Mouse (Mus musculus) heart, adult 18-20 months (tissue): ENCODE results near the gene Dcps. TPM values are rescaled to one million over a fixed set of nuclear protein-coding genes. Genes with fewer than 3 reads are reported as not detected.
"Not testable (repeated sequence)": the region's sequence is repeated elsewhere in the genome, so short reads cannot be mapped to it uniquely, and the experiment has no call there.

Source experiments
- DNase-seq, 2 experiments: peaks; one replicate each; pipeline ENCODE4 v3.0.0; 2021 to 2022; ENCODE audit warnings: mixed read lengths in 1 of 2
- total RNA-seq, 2 experiments: library from RNA; stranded (reverse); gene quantifications; 2 replicates each; pipeline ENCODE4 v1.2.3; 2021

Dcps gene
- total RNA-seq, 2 experiments from 2014 or later, result 12.8 to 16.8 TPM

DNA sequence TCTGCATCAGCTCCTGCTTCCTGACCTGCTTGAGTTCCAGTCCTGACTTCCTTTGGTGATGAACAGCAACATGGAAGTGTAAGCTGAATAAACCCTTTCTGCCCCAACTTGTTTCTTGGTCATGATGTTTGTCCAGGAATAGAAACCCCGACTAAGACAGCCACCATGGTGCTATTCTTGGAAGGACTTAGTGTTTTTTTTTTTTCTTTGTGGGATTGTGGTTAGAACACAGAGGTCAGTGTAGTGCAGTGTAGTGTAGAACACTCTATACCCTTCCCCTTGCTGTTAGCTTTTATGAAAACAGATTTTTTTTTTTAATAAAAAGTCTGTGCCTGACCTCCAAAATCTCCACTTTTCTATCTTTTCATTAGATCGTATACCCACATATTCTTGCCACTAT lies 7.0 kb upstream of the Dcps start:
- DNase-seq, result no peak

DNA sequence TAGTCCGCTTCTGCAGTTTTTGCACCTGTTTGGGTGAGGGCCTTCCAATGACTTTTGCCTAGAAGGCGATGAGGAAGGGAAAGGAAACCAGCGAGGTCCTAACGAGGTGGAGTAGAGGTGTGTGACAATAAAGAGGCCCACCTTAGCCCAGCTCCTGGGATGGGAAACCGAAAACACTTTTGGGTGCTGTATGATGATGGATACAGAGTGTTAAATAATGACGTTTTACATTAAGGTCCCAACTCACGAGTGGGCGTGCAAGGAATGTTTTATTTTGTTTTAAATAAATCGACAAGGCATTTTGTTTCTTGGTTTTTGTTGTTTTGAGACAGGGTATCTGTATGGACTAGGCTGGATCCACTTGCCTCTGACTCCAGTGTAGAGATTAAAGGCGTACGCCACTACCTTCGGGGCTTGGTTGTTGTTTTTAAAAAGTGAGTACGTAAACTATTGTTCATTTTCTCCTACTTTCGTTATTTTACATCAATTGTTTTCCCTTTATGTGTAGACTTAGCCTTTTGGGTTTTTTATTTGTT lies 331 bp upstream of the Dcps start:
- no peak for DNase-seq

DNA sequence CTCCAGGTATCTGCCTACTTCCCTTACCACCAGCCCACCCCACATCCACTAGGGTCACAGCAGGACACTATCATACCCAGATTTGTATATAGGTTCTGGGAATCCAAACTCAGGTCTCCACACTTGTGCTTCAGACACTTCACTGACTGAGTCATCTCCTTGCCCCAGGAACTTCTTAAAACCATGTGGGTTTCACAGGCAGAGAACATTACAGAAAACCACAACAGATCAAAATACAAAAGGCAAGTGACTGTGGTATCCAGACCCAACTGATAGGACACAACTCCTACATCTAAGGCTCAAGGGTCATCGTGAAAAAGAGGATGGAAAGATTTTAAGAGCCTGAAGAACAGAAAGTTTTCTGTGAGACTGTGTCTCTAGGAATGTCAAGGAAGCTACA lies 2.5 kb downstream of the Dcps start:
- DNase-seq, result no peak

DNA sequence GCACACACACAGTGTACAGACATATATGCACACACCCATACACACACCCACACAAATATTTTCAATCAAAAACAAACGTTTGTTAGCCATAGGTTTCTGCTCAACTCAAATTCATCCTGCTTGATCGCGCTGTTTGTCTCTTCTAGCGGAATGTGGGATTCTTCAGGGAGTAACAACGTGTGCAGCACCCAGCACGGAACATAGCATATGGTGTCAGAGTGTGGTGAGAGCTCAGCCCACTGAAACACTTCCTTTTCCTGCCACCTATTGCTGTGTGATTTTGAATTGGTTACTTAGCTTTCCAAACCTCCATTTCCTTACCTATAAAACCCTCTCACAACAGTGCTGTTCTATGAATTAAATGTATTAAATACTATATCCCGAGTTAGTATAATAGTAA lies 5.8 kb downstream of the Dcps start:
- no peak for DNase-seq

DNA sequence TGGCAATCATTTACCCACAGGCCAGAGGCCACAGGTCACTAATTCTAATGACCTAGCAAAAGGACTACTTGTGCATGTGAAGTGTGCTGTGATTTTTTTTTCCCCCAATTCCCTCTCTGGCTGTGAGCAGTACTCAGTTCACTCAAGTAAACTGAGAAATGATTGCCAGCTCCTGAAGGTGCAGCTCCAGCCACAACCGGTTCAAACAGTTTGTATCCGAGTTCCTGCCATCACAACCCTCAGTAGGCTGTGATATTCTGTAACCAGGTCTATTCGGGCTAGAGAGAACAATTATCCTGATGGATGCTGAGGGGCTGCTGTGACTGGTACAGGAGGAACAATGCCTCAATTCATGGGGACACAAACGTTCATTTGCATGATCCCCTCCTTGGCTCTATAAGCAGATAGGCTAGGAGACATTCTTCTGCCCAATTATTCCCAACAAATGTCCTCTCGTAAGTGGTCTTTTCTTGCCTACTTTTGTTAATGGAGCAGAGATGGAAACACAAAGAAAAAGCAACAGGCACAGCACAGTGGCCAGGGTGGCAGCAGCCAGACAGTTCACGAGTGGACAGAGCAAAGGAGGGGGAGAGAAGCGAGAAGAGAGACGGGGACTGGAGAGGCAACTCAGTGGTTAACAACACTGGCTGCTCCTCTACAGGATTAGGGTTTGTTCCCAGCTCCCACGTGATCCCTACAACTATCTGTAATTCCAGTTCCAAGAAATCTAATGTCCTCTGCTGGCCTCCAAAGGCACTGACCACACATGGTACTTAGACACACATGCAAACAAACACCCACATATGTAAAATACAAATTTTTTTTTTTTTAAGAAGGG lies 8.8 kb downstream of the Dcps start:
- DNase-seq, result no peak

DNA sequence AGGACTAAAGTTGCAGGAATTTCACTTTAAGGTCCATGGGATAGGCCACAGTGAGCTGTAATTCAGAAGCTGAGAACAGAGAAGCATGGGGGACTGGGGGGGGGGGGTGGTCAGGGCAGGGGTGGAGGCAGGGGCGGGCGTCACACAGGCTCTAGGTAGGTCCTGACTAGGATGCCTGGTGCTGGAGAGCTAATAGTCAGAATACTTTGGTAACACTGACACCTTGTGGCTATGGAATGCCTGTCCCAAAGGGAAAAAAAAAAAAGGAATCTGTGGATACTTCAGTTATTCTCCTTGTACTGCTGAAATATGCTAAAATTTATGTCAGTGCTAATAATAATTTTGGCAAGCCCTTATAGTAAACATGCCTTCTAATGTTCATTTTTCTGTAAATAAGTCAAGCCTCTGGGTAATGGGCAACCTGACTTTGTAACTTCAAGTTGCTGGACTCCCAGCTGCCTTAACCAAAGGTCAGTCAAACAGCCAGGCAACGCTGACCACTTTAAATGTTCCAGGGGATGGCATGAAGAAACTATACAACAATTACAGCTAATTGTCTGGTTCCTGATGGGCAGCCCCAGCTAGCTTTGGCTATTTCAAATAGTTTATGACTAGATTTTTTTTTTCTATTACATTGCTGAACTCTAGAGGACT lies 9.6 kb downstream of the Dcps start:
- DNase-seq, result peak; percentile 49 to 60

DNA sequence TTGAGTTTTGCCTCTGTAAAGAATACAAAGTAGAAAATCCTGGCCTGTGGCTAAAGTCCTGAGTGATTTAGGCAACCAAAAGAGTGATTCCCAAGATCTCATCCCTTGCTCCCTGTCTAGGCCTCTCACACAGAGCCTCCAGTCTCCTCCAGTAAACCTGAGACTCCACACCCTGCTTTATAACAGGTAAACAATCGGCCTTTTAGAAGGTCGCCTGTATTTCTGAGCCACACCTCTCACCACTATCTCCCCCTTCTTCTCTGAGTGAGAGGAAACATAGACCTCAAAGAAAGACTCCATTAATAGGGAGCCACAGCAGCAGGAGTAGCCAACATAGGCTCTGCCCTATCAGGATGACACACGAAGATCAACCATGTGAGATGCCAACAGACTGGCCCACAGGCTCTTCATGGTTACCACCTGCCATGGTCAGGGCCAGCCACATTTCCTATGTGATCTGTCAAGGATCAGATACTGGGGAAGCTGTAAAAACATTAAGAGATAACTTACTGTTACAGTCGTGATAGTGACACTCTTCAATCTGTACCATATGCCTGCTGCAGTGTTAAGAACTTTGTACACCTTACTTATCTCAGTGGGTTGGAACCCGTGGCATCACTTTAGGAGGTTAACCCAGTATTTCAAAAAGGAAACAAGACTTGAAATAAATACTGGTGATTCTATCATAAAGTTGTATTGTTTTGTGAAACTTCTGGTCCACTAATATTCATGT lies 11.6 kb downstream of the Dcps start:
- no peak for DNase-seq

DNA sequence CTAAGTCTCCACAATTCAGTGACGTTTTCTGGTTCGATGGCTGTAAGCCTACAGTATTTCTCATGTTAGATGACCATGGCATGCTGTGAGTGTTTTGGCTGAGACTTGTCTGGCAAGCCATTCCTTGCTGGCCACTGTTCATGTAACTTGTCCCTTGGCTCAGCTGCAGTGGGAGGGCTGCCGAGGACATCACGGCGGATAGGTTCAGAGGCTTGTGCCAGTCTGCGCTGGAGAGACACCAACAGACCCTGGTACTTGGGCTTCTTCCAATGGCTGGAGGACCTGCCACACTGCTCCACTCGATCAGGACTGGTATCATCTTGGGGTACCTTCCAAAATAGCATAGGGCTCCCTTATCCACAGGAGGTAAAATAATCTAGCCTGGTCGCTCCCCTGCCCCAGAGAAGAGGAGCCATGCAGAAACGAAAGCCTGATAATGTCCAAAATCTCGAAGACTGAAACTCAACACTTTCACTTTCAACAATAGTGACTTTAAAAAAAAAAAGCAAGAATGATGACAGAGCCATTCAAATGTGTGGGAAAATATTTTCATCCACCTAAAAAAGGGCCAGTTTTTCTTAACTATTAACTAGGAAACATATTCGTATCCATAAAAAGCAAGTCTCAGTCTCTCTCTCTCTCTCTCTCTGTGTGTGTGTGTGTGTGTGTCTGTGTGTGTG lies 12.7 kb downstream of the Dcps start:
- peak; percentile 86 to 89 for DNase-seq

DNA sequence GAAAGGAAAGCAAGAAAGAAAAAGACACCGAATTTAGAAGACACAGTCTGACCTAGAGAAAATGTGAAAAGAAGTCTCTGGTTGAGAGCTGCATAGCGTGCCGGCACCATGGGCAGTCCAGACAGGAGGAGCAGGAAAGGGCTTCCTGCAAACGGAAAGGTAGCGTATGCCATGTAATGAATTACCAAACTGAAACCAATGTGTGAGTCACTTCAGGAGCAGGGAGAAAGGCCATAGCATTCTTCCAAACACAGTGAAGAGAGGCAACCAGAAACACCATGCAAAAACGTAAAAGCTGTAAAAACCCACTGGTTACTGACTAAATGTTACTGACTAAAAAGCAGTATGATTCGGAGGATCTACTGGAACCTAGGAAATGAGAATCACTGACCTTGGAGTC lies 14.1 kb downstream of the Dcps start:
- no peak for DNase-seq

DNA sequence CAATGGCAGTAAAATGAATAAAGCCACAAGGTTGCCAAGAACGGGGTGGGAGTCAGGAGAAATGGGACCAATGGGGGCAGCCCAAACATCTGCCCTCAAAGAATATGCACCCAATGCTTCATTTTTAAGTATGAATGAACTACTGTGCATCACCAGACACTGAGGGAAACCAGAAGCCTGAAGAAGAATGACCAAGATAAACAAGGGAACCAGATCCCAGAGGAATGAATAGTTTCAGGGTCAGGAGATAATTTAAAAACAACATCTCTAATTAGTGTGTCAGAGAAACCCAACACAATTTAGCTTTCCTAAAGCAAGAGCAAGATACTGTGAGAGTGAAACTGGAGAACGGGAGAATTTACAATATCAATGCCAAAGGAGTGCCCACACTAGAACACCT lies 15.2 kb downstream of the Dcps start:
- DNase-seq, result no peak

DNA sequence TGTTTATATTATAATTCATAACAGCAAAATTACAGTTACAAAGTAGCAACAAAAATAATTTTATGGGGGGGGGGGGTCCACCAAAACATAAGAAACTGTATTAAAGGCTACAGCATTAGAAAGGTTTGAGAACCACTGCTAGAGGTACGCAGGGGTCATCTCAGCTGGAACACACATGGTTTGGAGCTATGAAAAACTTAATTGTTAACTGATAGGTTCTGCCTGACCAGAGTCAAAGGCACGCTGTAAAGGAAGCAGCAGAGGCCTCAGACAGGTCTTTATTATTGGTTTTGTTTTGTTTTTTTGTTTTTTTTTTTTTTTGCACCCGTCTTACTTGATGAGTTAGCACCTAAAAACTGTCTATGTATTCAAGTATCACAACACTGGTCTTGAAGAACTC lies 17.4 kb downstream of the Dcps start:
- DNase-seq, result no peak

DNA sequence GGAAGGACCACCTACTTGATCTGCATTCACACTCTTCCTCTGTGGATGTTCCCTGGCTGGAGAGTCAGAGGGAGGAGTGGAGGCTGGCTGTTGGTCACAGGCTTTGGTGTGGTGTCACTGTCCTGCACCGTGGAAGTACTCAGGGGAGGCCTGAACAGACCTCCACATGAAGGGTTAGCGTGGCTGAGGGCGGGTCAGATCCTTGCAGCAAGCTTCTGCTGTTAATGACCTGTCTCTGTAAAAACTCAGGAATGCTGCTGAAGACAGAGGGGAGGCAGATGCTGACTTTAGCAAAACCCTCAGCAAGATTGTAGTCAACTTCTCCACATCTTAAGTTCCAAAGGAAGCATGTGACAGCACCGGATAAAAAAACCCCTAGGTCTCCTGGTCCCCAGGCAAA lies 19.0 kb downstream of the Dcps start:
- no peak for DNase-seq

DNA sequence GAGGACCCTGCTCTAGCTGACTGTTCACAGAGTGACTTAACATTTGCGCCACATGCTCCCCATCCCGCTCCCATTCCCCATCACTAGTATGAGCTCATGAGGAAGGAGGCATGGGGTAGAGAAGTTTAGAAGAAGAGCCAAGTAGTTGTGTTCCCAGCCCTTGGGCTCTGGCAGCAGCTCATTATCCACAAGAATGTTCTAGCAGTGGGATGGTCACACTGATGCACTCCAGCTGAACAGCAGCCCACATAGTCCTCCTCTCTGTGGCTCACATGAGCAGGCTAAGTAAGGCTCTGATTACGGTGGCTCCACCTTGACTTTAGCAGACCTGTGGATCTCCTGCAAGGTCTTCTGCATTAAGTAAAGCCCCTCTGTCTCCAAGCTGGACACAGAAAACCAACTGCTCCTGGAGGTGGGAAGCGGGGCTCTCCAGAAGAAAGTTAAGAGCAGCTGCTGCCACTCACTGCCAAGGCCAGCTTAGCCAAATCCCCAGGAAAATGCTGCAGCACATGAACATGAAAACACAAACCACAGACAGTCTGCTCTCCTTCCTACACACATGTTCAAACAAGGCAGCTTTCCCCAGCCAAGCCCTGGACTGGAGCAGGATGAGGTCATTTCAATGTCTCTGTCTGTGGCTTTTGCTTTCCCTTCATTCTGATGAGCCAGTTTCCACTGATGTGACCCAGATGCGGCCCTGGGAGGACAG lies 19.7 kb downstream of the Dcps start:
- DNase-seq, result peak; percentile 64 to 77

DNA sequence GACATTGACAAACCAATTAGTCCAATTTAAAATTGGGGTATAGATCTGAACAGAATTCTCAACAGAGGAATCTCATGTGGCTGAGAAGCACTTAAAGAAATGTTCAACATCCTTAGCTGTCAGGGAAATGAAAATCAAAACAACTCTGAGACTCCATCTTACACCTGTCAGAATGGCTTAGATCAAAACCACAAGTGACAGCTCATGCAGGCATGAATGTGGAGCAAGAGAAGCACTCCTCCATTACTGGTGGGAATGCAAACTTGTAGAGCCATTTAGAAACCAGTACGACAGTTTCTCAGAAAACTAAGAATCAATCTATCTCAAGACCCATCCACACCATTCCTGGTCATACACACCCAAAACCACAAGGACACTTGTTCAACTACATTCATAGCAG lies 22.9 kb downstream of the Dcps start:
- DNase-seq, result no peak

DNA sequence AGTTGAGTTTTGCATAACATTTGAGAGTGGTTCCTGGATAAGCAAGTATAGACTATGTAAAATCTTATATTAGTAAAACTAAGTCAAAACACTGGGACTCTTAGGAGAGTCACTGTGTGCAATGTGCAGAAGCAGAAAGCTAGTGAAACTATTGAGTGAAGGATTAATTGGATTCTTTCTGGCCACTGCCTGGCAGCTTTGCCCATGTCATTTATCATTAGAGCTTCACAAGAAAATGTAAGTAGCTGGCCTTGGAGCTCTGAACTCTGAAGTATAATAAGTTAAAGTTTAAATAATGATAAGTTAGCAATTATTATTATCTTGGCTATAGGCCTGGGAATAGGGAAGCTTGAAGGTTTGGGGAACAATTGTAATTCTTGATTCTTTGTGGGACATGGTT lies 27.0 kb downstream of the Dcps start:
- DNase-seq, result not testable (repeated sequence)

DNA sequence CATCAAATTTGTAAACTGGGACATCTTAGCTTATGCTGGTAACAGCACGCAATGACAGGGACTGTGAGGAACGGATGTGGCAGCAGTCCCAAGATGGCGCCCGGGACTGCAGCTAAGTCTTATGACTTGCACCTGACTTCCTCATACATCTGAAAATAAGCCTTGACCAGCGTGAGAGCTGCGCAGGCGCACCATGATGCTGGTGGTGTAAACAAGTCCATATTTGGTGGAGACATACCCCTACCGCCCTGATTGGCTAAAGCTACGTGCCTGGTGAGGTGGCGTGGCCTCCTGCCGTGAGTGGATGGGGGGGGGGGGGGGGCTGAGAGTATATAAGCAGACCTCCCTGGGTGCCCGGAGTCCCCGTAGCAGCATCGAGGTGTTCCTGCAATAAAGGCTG lies 28.6 kb downstream of the Dcps start:
- not testable (repeated sequence) for DNase-seq

DNA sequence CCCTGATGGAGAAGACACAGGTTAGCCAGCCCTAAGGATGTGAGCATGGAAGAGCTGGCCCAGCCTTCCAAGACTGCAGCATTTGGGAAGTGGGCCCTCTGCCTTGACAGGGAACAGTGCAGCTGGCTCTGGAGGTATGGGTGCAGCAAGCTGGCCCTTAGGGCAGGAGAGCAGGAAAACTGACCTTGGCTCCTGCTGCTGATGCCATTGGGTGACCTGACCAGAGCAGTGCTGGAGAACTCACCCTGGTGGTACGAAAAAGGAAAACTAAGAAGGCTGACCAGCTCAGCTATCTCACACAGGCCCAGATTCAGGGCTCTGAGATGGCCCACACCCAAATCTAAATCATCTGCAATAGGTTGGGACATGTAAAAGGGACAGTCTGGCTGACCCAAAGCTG lies 30.0 kb downstream of the Dcps start:
- no peak for DNase-seq

DNA sequence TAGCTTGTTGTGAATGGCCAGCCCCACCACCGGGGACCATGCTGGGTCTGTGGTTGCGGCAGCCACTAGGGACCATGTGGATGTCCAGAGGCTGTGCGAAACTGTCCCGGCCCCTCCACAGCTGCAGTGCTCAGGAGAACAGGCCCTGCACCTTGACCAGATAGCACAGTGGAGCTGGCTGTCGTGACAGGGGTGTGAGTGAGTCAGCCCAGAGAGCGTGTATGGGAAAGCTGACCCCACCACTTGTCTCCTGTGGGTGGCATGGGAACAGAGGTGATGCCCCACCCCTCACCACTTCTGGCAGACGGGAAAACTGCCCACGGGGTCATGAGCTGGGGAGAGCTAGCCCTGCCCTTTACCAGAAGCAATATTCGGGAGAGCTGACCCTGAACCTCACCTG lies 30.7 kb downstream of the Dcps start:
- DNase-seq, result no peak

DNA sequence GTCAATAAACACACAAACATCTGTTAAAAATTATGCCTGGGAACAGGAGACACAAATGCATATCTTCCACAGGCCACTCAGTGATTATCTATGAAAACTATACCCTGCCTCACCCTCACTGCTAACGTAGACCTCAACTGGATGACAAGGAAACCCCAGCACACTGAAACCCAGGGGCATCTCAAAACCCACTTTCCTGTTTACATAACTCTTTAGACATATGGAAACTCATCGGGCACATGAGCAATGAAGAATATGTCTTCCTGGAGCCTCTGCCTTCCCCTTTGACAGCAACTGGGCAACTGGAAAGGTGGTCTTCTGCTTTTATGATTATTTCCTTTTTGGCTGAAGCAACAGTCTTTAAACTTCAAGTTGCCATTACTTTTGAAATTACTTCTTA lies 33.6 kb downstream of the Dcps start:
- no peak for DNase-seq

DNA sequence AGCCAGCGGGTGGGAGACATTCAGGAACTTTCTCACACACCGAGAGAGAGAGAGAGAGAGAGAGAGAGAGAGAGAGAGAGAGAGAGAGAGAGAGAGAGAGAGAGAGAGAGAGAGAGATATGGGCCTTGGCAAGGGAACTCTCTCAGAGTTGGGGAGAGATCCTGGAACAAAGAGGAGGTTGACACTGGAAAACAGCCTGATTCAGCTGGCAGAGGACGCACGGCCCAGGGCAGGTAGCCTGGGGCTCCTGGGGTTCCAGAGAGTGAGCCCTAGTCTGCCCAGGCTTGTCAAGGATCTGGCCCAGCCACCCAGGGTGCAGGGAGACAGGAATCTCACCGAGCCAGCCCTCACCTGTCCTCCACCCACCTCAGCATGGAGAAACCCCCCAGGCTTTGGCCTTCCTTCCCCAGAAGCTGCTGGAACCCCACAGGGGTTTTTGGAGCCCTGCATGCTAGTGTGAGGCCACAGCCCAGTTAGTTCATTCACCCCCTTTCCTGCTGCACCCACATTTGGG lies 36.6 kb downstream of the Dcps start:
- no peak for DNase-seq

DNA sequence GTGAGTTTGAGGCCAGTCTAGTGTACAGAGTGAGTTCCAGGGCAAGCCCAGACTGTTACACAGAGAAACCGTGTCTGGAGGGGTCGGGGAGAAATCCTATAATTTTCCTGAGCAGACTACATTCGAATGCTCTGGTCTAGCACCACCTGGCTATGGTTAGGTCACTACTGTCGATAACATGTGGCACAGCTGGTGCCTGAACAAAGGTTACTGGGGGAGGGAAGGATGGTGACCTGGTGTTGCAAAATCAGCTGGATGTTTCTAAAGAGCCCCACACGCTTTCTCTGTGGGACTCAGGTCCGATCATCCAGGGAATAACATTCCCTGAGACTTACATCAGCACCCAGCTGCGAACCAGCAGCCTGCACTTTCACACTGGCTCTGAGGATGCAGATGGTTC lies 37.8 kb downstream of the Dcps start:
- peak in 1 of 2 experiments; percentile 25 for DNase-seq

DNA sequence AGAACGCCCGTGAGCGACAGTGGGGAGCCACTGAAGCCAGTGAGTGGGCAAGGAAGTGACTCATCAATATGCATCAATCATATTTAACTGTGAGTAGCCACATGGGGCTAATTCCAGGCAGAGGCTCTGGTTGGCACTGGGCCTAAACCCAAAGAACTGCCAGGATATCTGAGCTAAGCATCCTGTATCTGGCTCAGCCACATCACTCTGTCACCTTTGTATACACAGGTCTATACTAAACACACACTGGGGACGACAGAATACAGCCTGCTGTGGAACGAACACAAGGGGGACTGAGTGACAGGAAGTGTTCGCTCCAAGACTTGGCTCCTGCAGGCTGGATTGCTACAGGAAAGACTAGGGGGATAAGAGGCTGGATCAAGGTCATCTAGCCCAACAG lies 40.3 kb downstream of the Dcps start:
- no peak for DNase-seq
